Mouse (Mus musculus) cerebellum, adult 2 months (tissue): Measurements from ENCODE around the gene Cep126.

Experiments used
- CTCF ChIP-seq: fragments of 200-500 bp; IDR thresholded peaks from 2 replicates; pipeline ENCODE4 v1.5.1; 2011; ENCODE audit warnings: low read depth, mild to moderate bottlenecking, control low read depth, low read length, moderate library complexity, borderline replicate concordance; ENCODE audit not compliant: insufficient read depth
- POLR2A ChIP-seq: fragments of 200-500 bp; IDR thresholded peaks from 2 replicates; pipeline ENCODE4 v1.6.1; 2011; ENCODE audit warnings: low read length, control low read depth, borderline replicate concordance; ENCODE audit not compliant: insufficient read depth

DNA sequence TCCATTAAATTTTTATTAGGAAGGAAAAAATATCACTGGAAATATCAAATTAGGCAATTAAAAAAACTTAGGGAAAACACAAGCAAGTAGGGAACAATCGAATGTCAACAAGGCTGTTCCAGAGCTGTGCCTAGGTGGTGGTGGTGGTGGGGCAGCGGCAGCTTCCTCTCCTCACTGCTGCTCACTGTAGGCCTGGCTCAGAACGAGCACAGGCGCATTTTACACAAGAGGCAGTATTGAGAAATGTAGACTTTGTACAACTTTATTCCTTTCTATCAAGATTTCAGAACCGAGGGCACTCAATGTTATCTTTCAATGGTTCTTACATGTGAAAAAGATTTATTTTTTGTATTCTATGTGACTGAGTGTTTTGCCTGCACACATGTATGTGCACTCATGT, 55.2 kb downstream of the Cep126 start:
- TF ChIP-seq POLR2A (no peak), CTCF (no peak)
